Mouse (Mus musculus) CD4-positive, CD25-positive, alpha-beta regulatory T cell, adult 2 months (primary cell): ENCODE data around the gene Rnf17.
A peak's percentile ranks its signal among the peaks of the same experiment; 100 is the strongest.

ENCODE experiments used
- DNase-seq: peaks from one replicate; pipeline ENCODE4 v3.0.0-alpha.2; 2012; ENCODE audit warnings: low read depth, low spot score

Gene Rnf17

GRCm38 (mm10) chr14:56506743-56507142 lies 104.4 kb downstream of the Rnf17 start:
- no peak for DNase-seq

GRCm38 (mm10) chr14:56512084-56512483 lies 109.7 kb downstream of the Rnf17 start:
- DNase-seq, result peak; percentile 24

- no peak for DNase-seq
These were observed 112.4 kb downstream of the Rnf17 start for GRCm38 (mm10) chr14:56514775-56515174.

- no peak for DNase-seq
These were observed 128.4 kb downstream of the Rnf17 start for GRCm38 (mm10) chr14:56530788-56531187.

- DNase-seq, result no peak
These were observed 142.6 kb downstream of the Rnf17 start for GRCm38 (mm10) chr14:56544946-56545345.

- no peak for DNase-seq
These were observed 143.1 kb downstream of the Rnf17 start for GRCm38 (mm10) chr14:56545491-56545890.

GRCm38 (mm10) chr14:56550960-56551359 lies 148.6 kb downstream of the Rnf17 start:
- DNase-seq, result no peak

- DNase-seq, result no peak
These were observed 150.5 kb downstream of the Rnf17 start for GRCm38 (mm10) chr14:56552924-56553323.

- no peak for DNase-seq
These were observed 150.9 kb downstream of the Rnf17 start for GRCm38 (mm10) chr14:56553331-56553730.

GRCm38 (mm10) chr14:56554716-56555115 lies 152.3 kb downstream of the Rnf17 start:
- DNase-seq, result no peak

GRCm38 (mm10) chr14:56559134-56559533 lies 156.8 kb downstream of the Rnf17 start:
- no peak for DNase-seq

GRCm38 (mm10) chr14:56567476-56567875 lies 165.1 kb downstream of the Rnf17 start:
- peak; percentile 56 for DNase-seq

- no peak for DNase-seq
These were observed 166.7 kb downstream of the Rnf17 start for GRCm38 (mm10) chr14:56569041-56569440.

- peak; percentile 97 for DNase-seq
These were observed 169.1 kb downstream of the Rnf17 start for GRCm38 (mm10) chr14:56571310-56572093.

- no peak for DNase-seq
These were observed 170.2 kb downstream of the Rnf17 start for GRCm38 (mm10) chr14:56572546-56572945.
